Mouse (Mus musculus): ENCODE data around the gene Card10. TPM values are rescaled to one million over a fixed set of nuclear protein-coding genes. Genes with fewer than 3 reads are reported as not detected.

The Card10 gene
- 0.14 TPM for polyA plus RNA-seq (2014; fragmentation: Illumina TruSeq; extraction: RNeasy Lipid Tissue Mini Kit (QIAGEN cat#74804))

GRCm38 (mm10) chr15:78802776-78803391 lies at the start of gene Card10:
Gene Card10, minus strand, starts transcription at chr15:78803042.

GRCm38 (mm10) chr15:78842371-78843163 lies 39.7 kb upstream of the Card10 start, which contains the start of gene Cdc42ep1:
Gene Cdc42ep1, plus strand, starts transcription at chr15:78842624.

GRCm38 (mm10) chr15:78773290-78773729 lies 29.5 kb downstream of the Card10 start, which contains the start of gene Mfng:
Gene Mfng, minus strand, starts transcription at chr15:78773475.

Other genes with a start within 250 kb of the Card10 start
- 0.91 TPM for gene Rac2, start 230.3 kb downstream of the Card10 start, polyA plus RNA-seq (2014; fragmentation: Illumina TruSeq; extraction: RNeasy Lipid Tissue Mini Kit (QIAGEN cat#74804))
- gene Cyth4, start 206.0 kb downstream of the Card10 start, polyA plus RNA-seq (2014; fragmentation: Illumina TruSeq; extraction: RNeasy Lipid Tissue Mini Kit (QIAGEN cat#74804)): 1.1 TPM
- not detected for gene Elfn2, start 84.3 kb downstream of the Card10 start, polyA plus RNA-seq (2014; fragmentation: Illumina TruSeq; extraction: RNeasy Lipid Tissue Mini Kit (QIAGEN cat#74804))
- gene Mfng, start 29.6 kb downstream of the Card10 start, polyA plus RNA-seq (2014; fragmentation: Illumina TruSeq; extraction: RNeasy Lipid Tissue Mini Kit (QIAGEN cat#74804)): 0.91 TPM
- gene Cdc42ep1, start 39.6 kb upstream of the Card10 start, polyA plus RNA-seq (2014; fragmentation: Illumina TruSeq; extraction: RNeasy Lipid Tissue Mini Kit (QIAGEN cat#74804)): not detected
- 2.3 TPM for gene Lgals2, start 52.5 kb upstream of the Card10 start, polyA plus RNA-seq (2014; fragmentation: Illumina TruSeq; extraction: RNeasy Lipid Tissue Mini Kit (QIAGEN cat#74804))
- gene Gga1, start 74.1 kb upstream of the Card10 start, polyA plus RNA-seq (2014; fragmentation: Illumina TruSeq; extraction: RNeasy Lipid Tissue Mini Kit (QIAGEN cat#74804)): not detected
- gene Gm49510, start 96.6 kb upstream of the Card10 start, polyA plus RNA-seq (2014; fragmentation: Illumina TruSeq; extraction: RNeasy Lipid Tissue Mini Kit (QIAGEN cat#74804)): not detected
- 0.43 TPM for gene Sh3bp1, start 96.7 kb upstream of the Card10 start, polyA plus RNA-seq (2014; fragmentation: Illumina TruSeq; extraction: RNeasy Lipid Tissue Mini Kit (QIAGEN cat#74804))
- 0.68 TPM for gene Pdxp, start 110.9 kb upstream of the Card10 start, polyA plus RNA-seq (2014; fragmentation: Illumina TruSeq; extraction: RNeasy Lipid Tissue Mini Kit (QIAGEN cat#74804))
- gene Lgals1, start 123.7 kb upstream of the Card10 start, polyA plus RNA-seq (2014; fragmentation: Illumina TruSeq; extraction: RNeasy Lipid Tissue Mini Kit (QIAGEN cat#74804)): 1.5 TPM
- 3.5 TPM for gene Nol12, start 131.9 kb upstream of the Card10 start, polyA plus RNA-seq (2014; fragmentation: Illumina TruSeq; extraction: RNeasy Lipid Tissue Mini Kit (QIAGEN cat#74804))
- 2.4 TPM for gene Triobp, start 144.7 kb upstream of the Card10 start, polyA plus RNA-seq (2014; fragmentation: Illumina TruSeq; extraction: RNeasy Lipid Tissue Mini Kit (QIAGEN cat#74804))
- 118 TPM for gene H1f0, start 225.4 kb upstream of the Card10 start, polyA plus RNA-seq (2014; fragmentation: Illumina TruSeq; extraction: RNeasy Lipid Tissue Mini Kit (QIAGEN cat#74804))
- not detected for gene Galr3, start 238.8 kb upstream of the Card10 start, polyA plus RNA-seq (2014; fragmentation: Illumina TruSeq; extraction: RNeasy Lipid Tissue Mini Kit (QIAGEN cat#74804))

Measured in ovary, adult 10 weeks (tissue).